Mouse (Mus musculus): ENCODE results near the gene Prom1. TPM values are rescaled to one million over a fixed set of nuclear protein-coding genes. Genes with fewer than 3 reads are reported as not detected.

The Prom1 gene
- polyA plus RNA-seq, 1 experiment from 2014 or later, result 116 TPM

- DNase-seq (ENCODE audit: low spot score), result peak; percentile 67
- Histone ChIP-seq H3K4me3 (no peak overlapping the region), H3K27ac (no peak overlapping the region), H3K4me1 (replicated peaks) (peaks cover 7% of the 10 kb centered on the region), H3K36me3 (peaks cover 19% of the 10 kb centered on the region; the same call in 1 of the 2 replicates), H3K9me3 (no peaks in the 10 kb centered on the region), H3K27me3 (ENCODE audit: insufficient read depth, poor library complexity, severe bottlenecking) (no peaks in the 10 kb centered on the region)
- WGBS, result 51% methylated on average over 6 of the region's 6 CpGs
Measured at GRCm38 (mm10) chr5:43990316-43990715, 111.5 kb downstream of the Prom1 start.

- H3K4me3 ChIP-seq, result no peak overlapping the region
- H3K27me3 ChIP-seq (ENCODE audit: insufficient read depth, poor library complexity, severe bottlenecking), result no peaks in the 10 kb centered on the region
- 81% methylated on average over 5 of the region's 5 CpGs for WGBS
- H3K27ac ChIP-seq, result no peak overlapping the region
- H3K4me1 ChIP-seq (replicated peaks), result peaks cover 7% of the 10 kb centered on the region
- H3K9me3 ChIP-seq, result no peaks in the 10 kb centered on the region
- DNase-seq (ENCODE audit: low spot score), result no peak
- peaks cover 10% of the 10 kb centered on the region; the same call in 1 of the 2 replicates for H3K36me3 ChIP-seq
Measured at GRCm38 (mm10) chr5:43989017-43989416, 112.8 kb downstream of the Prom1 start.

- Histone ChIP-seq H3K4me1 (replicated peaks) (peaks cover 7% of the 10 kb centered on the region), H3K27me3 (ENCODE audit: insufficient read depth, poor library complexity, severe bottlenecking) (no peaks in the 10 kb centered on the region), H3K27ac (no peak overlapping the region), H3K4me3 (no peak overlapping the region), H3K9me3 (no peaks in the 10 kb centered on the region), H3K36me3 (no peaks in the 10 kb centered on the region)
- DNase-seq (ENCODE audit: low spot score), result no peak
Measured at GRCm38 (mm10) chr5:43986212-43986611, 115.6 kb downstream of the Prom1 start.

- 51% methylated on average over 1 of the region's 1 CpGs for WGBS
- DNase-seq (ENCODE audit: low spot score), result no peak
- H3K9me3 ChIP-seq, result no peaks in the 10 kb centered on the region
- no peak overlapping the region for H3K4me3 ChIP-seq
- H3K27me3 ChIP-seq (ENCODE audit: insufficient read depth, poor library complexity, severe bottlenecking), result no peaks in the 10 kb centered on the region
- H3K36me3 ChIP-seq, result no peaks in the 10 kb centered on the region
- peaks cover 7% of the 10 kb centered on the region for H3K4me1 ChIP-seq (replicated peaks)
- no peak overlapping the region for H3K27ac ChIP-seq
Measured at GRCm38 (mm10) chr5:43982896-43983295, 118.9 kb downstream of the Prom1 start.

- no peaks in the 10 kb centered on the region for H3K9me3 ChIP-seq
- 51% methylated on average over 4 of the region's 4 CpGs for WGBS
- H3K4me3 ChIP-seq, result no peak within 1 kb of the TSS
- DNase-seq (ENCODE audit: low spot score), result no peak
- H3K36me3 ChIP-seq, result no peaks in the 10 kb centered on the region
- peaks cover 2% of the 10 kb centered on the region; the same call in 1 of the 2 replicates for H3K4me1 ChIP-seq (replicated peaks)
- no peaks in the 10 kb centered on the region for H3K27me3 ChIP-seq (ENCODE audit: insufficient read depth, poor library complexity, severe bottlenecking)
- no peak within 1 kb of the TSS for H3K27ac ChIP-seq
Measured at GRCm38 (mm10) chr5:43981620-43982019, 120.2 kb downstream of the Prom1 start, which contains the start of gene Fgfbp1. Gene Fgfbp1 (minus strand): TSS chr5:43981779.

- H3K27ac ChIP-seq, result no peak overlapping the region
- no peaks in the 10 kb centered on the region for H3K27me3 ChIP-seq (ENCODE audit: insufficient read depth, poor library complexity, severe bottlenecking)
- H3K4me1 ChIP-seq (replicated peaks), result no peaks in the 10 kb centered on the region
- H3K9me3 ChIP-seq, result no peaks in the 10 kb centered on the region
- no peak for DNase-seq (ENCODE audit: low spot score)
- 81% methylated on average over 2 of the region's 2 CpGs for WGBS
- H3K36me3 ChIP-seq, result no peaks in the 10 kb centered on the region
- no peak overlapping the region for H3K4me3 ChIP-seq
Measured at GRCm38 (mm10) chr5:43980397-43980796, 121.4 kb downstream of the Prom1 start.

- 85% methylated on average over 1 of the region's 1 CpGs for WGBS
- H3K4me1 ChIP-seq (replicated peaks), result peaks cover 4% of the 10 kb centered on the region; the same call in 1 of the 2 replicates
- no peak overlapping the region for H3K27ac ChIP-seq
- DNase-seq (ENCODE audit: low spot score), result no peak
- H3K27me3 ChIP-seq (ENCODE audit: insufficient read depth, poor library complexity, severe bottlenecking), result no peaks in the 10 kb centered on the region
- H3K9me3 ChIP-seq, result no peaks in the 10 kb centered on the region
- H3K4me3 ChIP-seq, result no peak overlapping the region
- no peaks in the 10 kb centered on the region for H3K36me3 ChIP-seq
Measured at GRCm38 (mm10) chr5:43976821-43977561, 124.8 kb downstream of the Prom1 start.

- peaks cover 4% of the 10 kb centered on the region; the same call in 1 of the 2 replicates for H3K4me1 ChIP-seq (replicated peaks)
- H3K36me3 ChIP-seq, result no peaks in the 10 kb centered on the region
- H3K4me3 ChIP-seq, result no peak overlapping the region
- DNase-seq (ENCODE audit: low spot score), result no peak
- 86% methylated on average over 6 of the region's 6 CpGs for WGBS
- no peaks in the 10 kb centered on the region for H3K27me3 ChIP-seq (ENCODE audit: insufficient read depth, poor library complexity, severe bottlenecking)
- H3K9me3 ChIP-seq, result no peaks in the 10 kb centered on the region
- no peak overlapping the region for H3K27ac ChIP-seq
Measured at GRCm38 (mm10) chr5:43974166-43974565, 127.7 kb downstream of the Prom1 start.

GRCm38 (mm10) chr5:43971156-43971555 lies 130.7 kb downstream of the Prom1 start:
- H3K4me1 ChIP-seq (replicated peaks), result peaks cover 4% of the 10 kb centered on the region; the same call in 1 of the 2 replicates
- H3K27me3 ChIP-seq (ENCODE audit: insufficient read depth, poor library complexity, severe bottlenecking), result no peaks in the 10 kb centered on the region
- H3K9me3 ChIP-seq, result no peaks in the 10 kb centered on the region
- 76% methylated on average over 2 of the region's 2 CpGs for WGBS
- no peak overlapping the region for H3K4me3 ChIP-seq
- H3K36me3 ChIP-seq, result no peaks in the 10 kb centered on the region
- no peak for DNase-seq (ENCODE audit: low spot score)
- H3K27ac ChIP-seq, result no peak overlapping the region

- Histone ChIP-seq H3K9me3 (no peaks in the 10 kb centered on the region), H3K27me3 (ENCODE audit: insufficient read depth, poor library complexity, severe bottlenecking) (no peaks in the 10 kb centered on the region), H3K36me3 (no peaks in the 10 kb centered on the region), H3K4me1 (replicated peaks) (peaks cover 4% of the 10 kb centered on the region; the same call in 1 of the 2 replicates), H3K4me3 (no peak overlapping the region), H3K27ac (no peak overlapping the region)
- 87% methylated on average over 2 of the region's 2 CpGs for WGBS
- DNase-seq (ENCODE audit: low spot score), result no peak
Measured at GRCm38 (mm10) chr5:43970532-43970931, 131.3 kb downstream of the Prom1 start.

GRCm38 (mm10) chr5:43968634-43969033 lies 133.2 kb downstream of the Prom1 start:
- 60% methylated on average over 2 of the region's 2 CpGs for WGBS
- no peak overlapping the region for H3K4me3 ChIP-seq
- H3K27ac ChIP-seq, result no peak overlapping the region
- peaks cover 4% of the 10 kb centered on the region; the same call in 1 of the 2 replicates for H3K4me1 ChIP-seq (replicated peaks)
- no peaks in the 10 kb centered on the region for H3K36me3 ChIP-seq
- no peak for DNase-seq (ENCODE audit: low spot score)
- no peaks in the 10 kb centered on the region for H3K27me3 ChIP-seq (ENCODE audit: insufficient read depth, poor library complexity, severe bottlenecking)
- no peaks in the 10 kb centered on the region for H3K9me3 ChIP-seq

GRCm38 (mm10) chr5:43961056-43961455 lies 140.8 kb downstream of the Prom1 start:
- H3K36me3 ChIP-seq, result no peaks in the 10 kb centered on the region
- H3K27ac ChIP-seq, result no peak overlapping the region
- 83% methylated on average over 3 of the region's 3 CpGs for WGBS
- no peak overlapping the region for H3K4me3 ChIP-seq
- H3K4me1 ChIP-seq (replicated peaks), result no peaks in the 10 kb centered on the region
- no peaks in the 10 kb centered on the region for H3K27me3 ChIP-seq (ENCODE audit: insufficient read depth, poor library complexity, severe bottlenecking)
- H3K9me3 ChIP-seq, result no peaks in the 10 kb centered on the region
- no peak for DNase-seq (ENCODE audit: low spot score)

- H3K4me3 ChIP-seq, result no peak overlapping the region
- no peaks in the 10 kb centered on the region for H3K4me1 ChIP-seq (replicated peaks)
- no peaks in the 10 kb centered on the region for H3K36me3 ChIP-seq
- 86% methylated on average over 3 of the region's 3 CpGs for WGBS
- no peaks in the 10 kb centered on the region for H3K9me3 ChIP-seq
- H3K27ac ChIP-seq, result no peak overlapping the region
- no peak for DNase-seq (ENCODE audit: low spot score)
- H3K27me3 ChIP-seq (ENCODE audit: insufficient read depth, poor library complexity, severe bottlenecking), result no peaks in the 10 kb centered on the region
Measured at GRCm38 (mm10) chr5:43959884-43960440, 141.9 kb downstream of the Prom1 start.

All from hindbrain, embryonic 10.5 days (tissue).